Mouse (Mus musculus) frontal cortex, postnatal 14 days (tissue): ENCODE data around the gene Aadacl4.
"Not testable (repeated sequence)": the region's sequence is repeated elsewhere in the genome, so short reads cannot be mapped to it uniquely, and the experiment has no call there.

ENCODE experiments used
- DNase-seq, 2 experiments: peaks; one replicate each; pipeline ENCODE4 v3.0.0; 2022; ENCODE audit warnings: low spot score in 2 of 2

The Aadacl4 gene

DNA sequence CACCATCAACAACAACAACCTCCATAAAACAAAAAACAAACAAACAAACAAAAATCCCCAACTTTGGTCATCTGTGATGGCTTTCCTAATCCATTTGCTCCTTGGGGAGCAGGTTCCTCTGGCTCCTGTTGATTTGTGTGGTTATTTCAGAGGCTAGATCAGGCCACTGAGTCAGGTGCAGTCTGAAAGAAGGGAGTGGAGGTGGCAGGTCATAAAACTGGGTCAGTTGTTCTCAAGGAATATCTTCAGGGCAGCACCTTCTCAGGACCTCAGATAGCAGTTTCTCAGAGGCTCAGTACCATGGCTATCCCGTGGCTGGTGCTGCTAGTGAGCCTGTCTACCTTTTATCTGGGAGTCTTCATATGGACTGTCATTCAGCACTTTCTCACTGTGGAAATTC lies at the start of gene Aadacl4:
Gene Aadacl4 (plus strand): TSS at position 301 of the 400 bp plus-strand sequence.
- DNase-seq = no peak

DNA sequence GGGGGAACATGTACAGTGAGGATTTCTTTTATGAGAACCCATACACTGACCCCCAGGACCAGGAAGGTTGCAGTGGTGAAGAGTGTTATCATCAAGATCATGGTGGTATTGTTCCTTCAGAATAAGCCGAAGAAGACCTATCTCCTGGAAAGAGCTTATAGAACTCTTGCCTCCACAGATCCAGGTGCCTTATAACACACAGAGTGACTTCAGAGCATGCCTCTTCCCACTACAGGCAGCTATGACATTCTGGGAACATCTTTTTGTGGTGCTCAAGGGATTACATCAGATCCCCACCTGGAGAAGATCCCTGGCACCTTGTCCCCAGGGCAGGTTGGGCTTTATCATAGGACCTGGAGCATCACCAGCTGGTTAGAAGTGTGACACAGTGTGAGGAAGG lies 48.5 kb upstream of the Aadacl4 start, which contains the start of gene Gm13124:
Gene Gm13124 (minus strand): TSS at position 101 of the 400 bp plus-strand sequence.
- DNase-seq = no peak

DNA sequence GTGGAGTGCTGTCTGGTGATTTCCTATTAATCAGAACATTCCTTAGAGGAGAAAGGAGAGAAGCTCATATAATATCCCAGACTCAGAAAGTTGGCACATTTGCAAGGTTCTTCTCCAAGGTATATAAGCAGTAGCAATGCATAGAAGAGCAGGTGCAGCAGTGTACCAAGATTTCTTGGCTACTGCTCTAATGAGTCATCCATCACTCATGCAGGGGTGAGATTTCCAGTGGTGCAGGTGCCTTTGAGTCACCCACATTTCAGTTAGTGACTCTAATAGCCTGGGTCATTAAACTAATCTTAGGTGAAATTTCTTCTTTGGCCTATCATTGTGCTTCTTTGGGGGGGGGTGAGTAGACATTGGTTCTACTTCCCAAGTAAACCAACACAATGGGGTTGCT lies 45.8 kb upstream of the Aadacl4 start:
- no peak for DNase-seq

DNA sequence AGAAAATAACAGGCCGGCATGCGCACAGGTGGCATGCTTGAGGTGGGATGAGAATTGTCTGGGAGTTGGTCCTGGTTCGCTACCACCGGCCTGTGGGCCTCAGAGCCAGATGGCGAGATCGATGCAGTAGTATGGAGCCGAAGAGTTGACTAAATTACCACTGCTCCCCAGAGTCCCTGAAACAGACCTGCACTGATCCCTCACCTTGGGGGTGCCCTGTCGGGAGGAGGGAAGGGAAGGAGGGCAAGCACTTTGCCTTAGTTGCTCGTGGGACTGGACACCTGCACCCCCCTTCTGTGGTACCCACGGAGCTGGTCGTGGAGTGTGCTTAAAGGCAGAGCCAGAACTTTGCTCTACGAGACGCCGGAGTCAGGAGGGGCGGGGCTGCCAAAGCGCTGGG lies 27.3 kb upstream of the Aadacl4 start:
- not testable (repeated sequence) for DNase-seq

DNA sequence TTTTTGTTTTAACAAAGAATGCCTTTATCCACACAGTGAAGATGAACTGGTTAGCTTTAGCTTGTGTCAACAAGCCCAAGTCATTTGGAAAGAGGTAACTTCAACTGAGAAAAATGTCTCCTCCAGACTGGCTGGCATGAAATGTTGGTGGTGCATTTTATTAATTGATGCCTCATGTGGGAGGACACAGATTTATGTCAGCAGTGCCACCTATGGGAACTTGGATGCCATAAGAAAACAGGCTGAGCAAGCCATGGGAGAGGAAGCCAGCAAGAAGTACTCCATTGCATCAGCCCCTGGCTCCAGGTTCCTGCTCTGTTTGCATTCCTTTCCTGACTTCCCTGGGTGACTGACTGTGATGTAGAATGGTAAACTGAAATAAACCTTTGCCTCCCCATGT lies 20.7 kb upstream of the Aadacl4 start:
- DNase-seq = no peak

DNA sequence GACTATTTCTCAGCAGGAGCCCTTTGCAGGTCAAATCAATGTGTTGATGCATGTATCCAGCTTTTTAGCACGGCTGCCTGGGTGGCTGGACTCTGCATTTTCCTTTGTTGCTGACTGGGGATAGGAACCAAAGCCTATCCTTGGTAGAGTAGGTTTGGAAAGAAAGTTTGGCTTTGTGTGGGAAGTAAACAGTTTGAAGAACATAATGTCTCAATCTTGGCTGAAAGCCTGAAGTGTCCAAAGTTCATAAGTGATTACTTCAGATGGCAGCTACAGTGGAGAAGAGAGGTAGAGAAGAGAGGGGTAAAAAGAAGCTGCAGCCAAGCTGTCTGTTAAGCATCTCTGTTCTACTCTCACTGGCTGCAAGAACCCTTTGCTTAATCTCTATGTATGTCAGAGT lies 1.1 kb downstream of the Aadacl4 start:
- DNase-seq = no peak

DNA sequence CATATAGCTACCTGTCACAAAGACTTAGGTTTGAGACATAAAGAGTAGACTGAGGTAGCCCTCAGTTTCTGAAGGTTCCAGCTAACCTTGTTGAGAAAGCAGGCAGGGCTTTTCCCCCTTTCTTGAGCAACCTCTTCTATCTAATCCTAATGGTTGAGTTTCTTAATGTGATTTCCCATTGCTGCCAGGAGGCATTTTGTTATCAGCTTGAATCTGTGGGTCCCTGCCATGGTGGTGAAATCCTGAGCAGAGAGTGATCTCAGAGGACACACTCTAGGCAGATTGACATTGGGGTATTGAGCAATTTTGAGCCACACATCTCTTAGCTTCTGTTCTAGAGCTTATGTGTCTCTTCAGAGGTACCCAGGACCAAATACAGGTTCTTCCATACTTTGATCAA lies 24.8 kb downstream of the Aadacl4 start:
- DNase-seq = no peak
